Mouse (Mus musculus) cerebellum, adult (tissue): ENCODE measurements at regions not wholly inside any gene's neighbourhood (a gene's known extent, or its start where the extent isn't known, plus 50 kb on each side); places are given as distances from the start of the nearest gene placed in this dataset.

Experiments used
- ATAC-seq: cut with Nextera tagmentation; 2 replicates; pipeline ENCODE4 v1.9.2; 2017; ENCODE audit warnings: mild to moderate bottlenecking, moderate library complexity, mixed read lengths; ENCODE audit not compliant: insufficient number of reproducible peaks, low FRiP score, low TSS enrichment

- ATAC-seq, result no peak
Measured at GRCm38 (mm10) chr15:50417641-50418040, 3467.1 kb upstream of the Gm7489 start.

GRCm38 (mm10) chr15:50423082-50423665 lies 3461.5 kb upstream of the Gm7489 start:
- no peak for ATAC-seq

- ATAC-seq, result no peak
Measured at GRCm38 (mm10) chr15:50449604-50450003, 3435.1 kb upstream of the Gm7489 start.

- no peak for ATAC-seq
Measured at GRCm38 (mm10) chr15:50472626-50473025, 3412.1 kb upstream of the Gm7489 start.

- ATAC-seq, result no peak
Measured at GRCm38 (mm10) chr15:50498716-50499115, 3386.0 kb upstream of the Gm7489 start.

- ATAC-seq, result no peak
Measured at GRCm38 (mm10) chr15:50507999-50508624, 3376.6 kb upstream of the Gm7489 start.

GRCm38 (mm10) chr15:50513036-50513435 lies 3371.7 kb upstream of the Gm7489 start:
- no peak for ATAC-seq

- no peak for ATAC-seq
Measured at GRCm38 (mm10) chr15:50524841-50525240, 3359.9 kb upstream of the Gm7489 start.

GRCm38 (mm10) chr15:50534490-50534889 lies 3350.2 kb upstream of the Gm7489 start:
- ATAC-seq, result no peak

GRCm38 (mm10) chr15:50563611-50564010 lies 3321.1 kb upstream of the Gm7489 start:
- no peak for ATAC-seq

GRCm38 (mm10) chr15:50580811-50581210 lies 3303.9 kb upstream of the Gm7489 start:
- no peak for ATAC-seq

- no peak for ATAC-seq
Measured at GRCm38 (mm10) chr15:50583951-50584350, 3300.8 kb upstream of the Gm7489 start.

GRCm38 (mm10) chr15:50585496-50585895 lies 3299.2 kb upstream of the Gm7489 start:
- ATAC-seq, result no peak
